Mouse (Mus musculus) liver, postnatal 0 days (tissue): Measurements from ENCODE around the gene Ntn5.

Experiments
- CTCF ChIP-seq: sonication (generic); IDR thresholded peaks from 2 replicates; pipeline ENCODE4 v1.5.1; 2016; ENCODE audit warnings: antibody characterized with exemption, low read depth
- EP300 ChIP-seq: IDR thresholded peaks from 2 replicates; pipeline ENCODE4 v1.6.1; 2016; ENCODE audit warnings: antibody characterized with exemption, low read depth, mild to moderate bottlenecking

DNA sequence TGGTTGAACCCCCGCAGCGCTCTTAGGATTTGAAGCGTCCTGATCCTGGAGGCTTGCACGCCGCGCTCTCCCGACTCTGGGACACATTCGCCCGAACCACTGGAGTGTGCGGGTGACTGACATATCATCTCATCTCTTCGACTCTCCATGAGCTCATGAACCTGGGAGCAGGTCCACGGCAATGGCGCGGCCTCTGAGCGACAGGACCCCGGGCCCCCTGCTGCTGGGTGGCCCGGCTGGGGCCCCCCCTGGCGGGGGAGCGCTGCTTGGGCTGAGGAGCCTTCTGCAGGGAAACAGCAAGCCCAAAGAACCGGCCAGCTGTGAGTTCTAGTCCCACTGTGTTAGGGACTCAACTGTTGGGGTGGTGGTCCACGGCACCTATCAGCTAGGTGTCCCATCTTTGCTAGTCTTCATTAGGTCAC lies 21.6 kb downstream of the Ntn5 start:
- no peak for TF ChIP-seq EP300
- TF ChIP-seq CTCF = peak; percentile 5; the same call in 1 of the 2 replicates
